Mouse (Mus musculus): ENCODE data around the gene Irs1.

The Irs1 gene

GRCm38 (mm10) chr1:82291151-82291797, at the start of gene Irs1:
TSS of gene Irs1 (minus strand) at chr1:82291416.
- DNase-seq, result peak; percentile 23 to 36

GRCm38 (mm10) chr1:82334506-82334905, 43.3 kb upstream of the Irs1 start:
- DNase-seq, result no peak

- DNase-seq, result no peak
These were observed 38.7 kb upstream of the Irs1 start for GRCm38 (mm10) chr1:82329954-82330247.

- no peak for DNase-seq
These were observed 38.2 kb upstream of the Irs1 start for GRCm38 (mm10) chr1:82329237-82329953.

GRCm38 (mm10) chr1:82328033-82328775, 37.0 kb upstream of the Irs1 start:
- no peak for DNase-seq

GRCm38 (mm10) chr1:82326120-82326519, 34.9 kb upstream of the Irs1 start:
- DNase-seq, result no peak

GRCm38 (mm10) chr1:82324131-82324785, 33.0 kb upstream of the Irs1 start:
- no peak for DNase-seq

GRCm38 (mm10) chr1:82321441-82321840, 30.2 kb upstream of the Irs1 start:
- no peak for DNase-seq

GRCm38 (mm10) chr1:82320864-82321263, 29.6 kb upstream of the Irs1 start:
- no peak for DNase-seq

GRCm38 (mm10) chr1:82320456-82320855, 29.2 kb upstream of the Irs1 start:
- no peak for DNase-seq

GRCm38 (mm10) chr1:82316746-82317126, 25.5 kb upstream of the Irs1 start:
- peak in 1 of 2 experiments; percentile 54 for DNase-seq

- DNase-seq, result peak; percentile 92 to 95
These were observed 25.0 kb upstream of the Irs1 start, which contains the start of gene Rhbdd1 for GRCm38 (mm10) chr1:82316111-82316745. TSS of gene Rhbdd1 (plus strand) at chr1:82316452.

GRCm38 (mm10) chr1:82304483-82304882, 13.3 kb upstream of the Irs1 start:
- DNase-seq, result no peak

GRCm38 (mm10) chr1:82298586-82298985, 7.4 kb upstream of the Irs1 start:
- no peak for DNase-seq

- DNase-seq, result no peak
These were observed 2.9 kb upstream of the Irs1 start for GRCm38 (mm10) chr1:82294102-82294501.

GRCm38 (mm10) chr1:82292771-82293170, 1.6 kb upstream of the Irs1 start:
- peak; percentile 6 to 25 for DNase-seq

GRCm38 (mm10) chr1:82291930-82292712, 905 bp upstream of the Irs1 start:
- peak in 1 of 2 experiments; percentile 3 for DNase-seq

GRCm38 (mm10) chr1:82290723-82291150, 479 bp downstream of the Irs1 start:
- peak; percentile 14 to 22 for DNase-seq

- DNase-seq, result peak; percentile 3 to 7
These were observed 1.1 kb downstream of the Irs1 start for GRCm38 (mm10) chr1:82289990-82290681.

GRCm38 (mm10) chr1:82289116-82289989, 1.9 kb downstream of the Irs1 start:
- peak in 1 of 2 experiments; percentile 3 for DNase-seq
